Mouse (Mus musculus): Measurements from ENCODE around the gene H2-M10.6. TPM values are rescaled to one million over a fixed set of nuclear protein-coding genes. Genes with fewer than 3 reads are reported as not detected.

The H2-M10.6 gene
- polyA plus RNA-seq, 2 experiments = not detected

DNA sequence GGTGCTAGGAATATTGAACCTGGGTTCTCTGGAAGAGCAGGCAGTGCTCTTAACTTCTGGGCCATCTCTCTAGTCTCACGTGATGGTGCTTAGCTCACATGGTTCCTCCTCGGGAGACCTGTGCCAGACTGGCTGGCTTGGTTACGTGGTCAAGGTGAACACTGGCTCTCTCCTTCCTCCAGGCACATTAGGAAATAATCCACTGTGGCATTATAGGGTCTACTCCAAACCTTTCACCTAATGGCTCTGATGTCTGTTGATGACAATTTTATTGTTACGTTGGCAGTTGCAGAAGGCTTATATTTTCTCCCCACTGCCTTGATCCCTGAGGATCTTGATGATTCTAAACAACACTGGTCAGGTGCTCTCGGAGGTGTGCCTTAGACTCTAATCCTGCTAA lies 36.9 kb downstream of the H2-M10.6 start:
- no peak overlapping the region for H3K4me3 ChIP-seq (ENCODE audit: insufficient read depth in 1 of 2, low read depth in 2 of 2, low read length in 2 of 2)
- H3K9me3 ChIP-seq (ENCODE audit: control insufficient read depth, low read length) = no peaks in the 10 kb centered on the region
- H3K4me1 ChIP-seq (replicated peaks; ENCODE audit: control insufficient read depth in 2 of 2, insufficient read depth in 2 of 2, low read length in 1 of 2) = peaks cover 14 to 20% of the 10 kb centered on the region in 2 experiments
- TF ChIP-seq CTCF (IDR thresholded peaks at IDR 0.05; ENCODE audit: low read depth) (no peak), EP300 (IDR thresholded peaks at IDR 0.05; ENCODE audit: low read depth) (no peak)
- 60% methylated on average over 5 of the region's 5 CpGs for WGBS (ENCODE audit: insufficient replicate concordance)
- no peaks in the 10 kb centered on the region; the same call in 1 of the 2 replicates for H3K27me3 ChIP-seq (ENCODE audit: control insufficient read depth, insufficient read depth, low read length)
- DNase-seq (ENCODE audit: low read depth in 3 of 3, low spot score in 3 of 3) (no peak), ATAC-seq (ENCODE audit: insufficient read depth) (no peak)
- H3K36me3 ChIP-seq (replicated peaks; ENCODE audit: control insufficient read depth, insufficient read depth, low read depth) = no peaks in the 10 kb centered on the region
- no peak overlapping the region for H3K27ac ChIP-seq
- H3K4me2 ChIP-seq (ENCODE audit: low read depth) = no peak overlapping the region
- no peak overlapping the region for H3K9ac ChIP-seq (replicated peaks)

DNA sequence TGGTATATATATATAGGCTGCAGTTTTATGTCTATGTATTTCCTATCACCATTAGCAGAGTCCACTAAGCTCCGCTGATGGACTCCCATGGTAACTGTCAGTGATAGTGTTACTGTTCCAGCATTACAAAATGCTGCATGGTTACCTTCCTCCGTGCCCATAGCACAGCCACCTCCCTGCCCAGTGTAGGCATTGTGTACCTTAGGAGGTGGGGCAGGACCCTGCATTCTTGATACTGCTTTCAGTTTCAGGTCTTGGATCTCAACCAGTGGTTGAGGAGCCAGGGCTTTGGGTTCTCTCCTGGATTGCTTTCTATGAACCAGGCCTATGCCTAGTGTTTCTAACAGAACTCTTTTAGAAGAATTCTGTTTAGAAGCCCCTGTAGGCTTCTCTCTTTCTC lies 38.0 kb downstream of the H2-M10.6 start:
- H3K36me3 ChIP-seq (replicated peaks; ENCODE audit: control insufficient read depth, insufficient read depth, low read depth) = no peaks in the 10 kb centered on the region
- no peak overlapping the region for H3K4me3 ChIP-seq (ENCODE audit: insufficient read depth in 1 of 2, low read depth in 2 of 2, low read length in 2 of 2)
- no peak overlapping the region for H3K9ac ChIP-seq (replicated peaks)
- H3K4me1 ChIP-seq (replicated peaks; ENCODE audit: control insufficient read depth in 2 of 2, insufficient read depth in 2 of 2, low read length in 1 of 2) = peaks cover 3 to 9% of the 10 kb centered on the region in 2 experiments
- DNase-seq (ENCODE audit: low read depth in 3 of 3, low spot score in 3 of 3) (no peak), ATAC-seq (ENCODE audit: insufficient read depth) (no peak)
- no peaks in the 10 kb centered on the region; the same call in 1 of the 2 replicates for H3K27me3 ChIP-seq (ENCODE audit: control insufficient read depth, insufficient read depth, low read length)
- WGBS (ENCODE audit: insufficient replicate concordance) = 70% methylated on average over 2 of the region's 2 CpGs
- H3K4me2 ChIP-seq (ENCODE audit: low read depth) = no peak overlapping the region
- H3K9me3 ChIP-seq (ENCODE audit: control insufficient read depth, low read length) = no peaks in the 10 kb centered on the region
- H3K27ac ChIP-seq = no peak overlapping the region
- TF ChIP-seq CTCF (IDR thresholded peaks at IDR 0.05; ENCODE audit: low read depth) (no peak), EP300 (IDR thresholded peaks at IDR 0.05; ENCODE audit: low read depth) (no peak)

GRCm38 (mm10) chr17:36851200-36851599 lies 39.2 kb downstream of the H2-M10.6 start:
- no peak for TF ChIP-seq CTCF (IDR thresholded peaks at IDR 0.05; ENCODE audit: low read depth)
- WGBS (ENCODE audit: insufficient replicate concordance) = 75% methylated on average over 5 of the region's 5 CpGs
- no peak overlapping the region for H3K9ac ChIP-seq (replicated peaks)

DNA sequence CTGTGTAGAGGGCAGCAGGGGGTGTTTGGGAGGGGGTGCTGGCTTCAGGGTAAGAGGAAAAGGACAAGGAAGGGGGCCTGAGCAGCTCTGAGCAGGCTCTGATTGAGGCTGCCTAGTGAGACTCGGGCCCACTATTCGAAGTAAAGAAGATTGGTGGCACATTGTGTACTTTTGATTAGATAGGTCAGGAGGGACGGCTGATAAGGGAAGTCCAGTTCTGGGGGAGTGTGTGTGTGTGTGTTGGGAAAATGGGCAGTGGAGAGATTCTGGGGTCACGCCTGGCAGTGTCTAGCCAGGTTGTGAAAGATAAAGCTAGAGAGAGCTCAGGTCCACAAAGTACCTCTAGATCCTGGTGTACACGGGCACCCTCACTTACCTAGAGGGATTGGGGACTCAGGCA lies 39.7 kb downstream of the H2-M10.6 start:
- TF ChIP-seq CTCF (IDR thresholded peaks at IDR 0.05; ENCODE audit: low read depth) (no peak), EP300 (IDR thresholded peaks at IDR 0.05; ENCODE audit: low read depth) (no peak)
- 0 out of 4 replicates have a peak, but pooled peaks cover 0 to 3% of the 10 kb centered on the region in 2 experiments for H3K4me1 ChIP-seq (replicated peaks; ENCODE audit: control insufficient read depth in 2 of 2, insufficient read depth in 2 of 2, low read length in 1 of 2)
- H3K36me3 ChIP-seq (replicated peaks; ENCODE audit: control insufficient read depth, insufficient read depth, low read depth) = peaks cover 3% of the 10 kb centered on the region
- no peaks in the 10 kb centered on the region for H3K27me3 ChIP-seq (ENCODE audit: control insufficient read depth, insufficient read depth, low read length)
- no peak for DNase-seq (ENCODE audit: low read depth in 3 of 3, low spot score in 3 of 3)
- peak; percentile 37; the same call in 1 of the 2 replicates for ATAC-seq (ENCODE audit: insufficient read depth)
- no peak overlapping the region for H3K4me2 ChIP-seq (ENCODE audit: low read depth)
- H3K9ac ChIP-seq (replicated peaks) = no peak overlapping the region
- H3K4me3 ChIP-seq (ENCODE audit: insufficient read depth in 1 of 2, low read depth in 2 of 2, low read length in 2 of 2) = no peak overlapping the region
- no peak overlapping the region for H3K27ac ChIP-seq
- WGBS (ENCODE audit: insufficient replicate concordance) = 31% methylated on average over 5 of the region's 5 CpGs
- H3K9me3 ChIP-seq (ENCODE audit: control insufficient read depth, low read length) = no peaks in the 10 kb centered on the region

More at GRCm38 (mm10) chr17:36851200-36851599, 39.2 kb downstream of the H2-M10.6 start:
- Histone ChIP-seq H3K27ac (no peak overlapping the region), H3K4me2 (ENCODE audit: low read depth) (no peak overlapping the region), H3K9me3 (ENCODE audit: control insufficient read depth, low read length) (no peaks in the 10 kb centered on the region), H3K4me3 (ENCODE audit: insufficient read depth in 1 of 2, low read depth in 2 of 2, low read length in 2 of 2) (no peak overlapping the region), H3K36me3 (replicated peaks; ENCODE audit: control insufficient read depth, insufficient read depth, low read depth) (no peaks in the 10 kb centered on the region), H3K27me3 (ENCODE audit: control insufficient read depth, insufficient read depth, low read length) (no peaks in the 10 kb centered on the region; the same call in 1 of the 2 replicates), H3K4me1 (replicated peaks; ENCODE audit: control insufficient read depth in 2 of 2, insufficient read depth in 2 of 2, low read length in 1 of 2) (0 out of 4 replicates have a peak, but pooled peaks cover 0 to 4% of the 10 kb centered on the region in 2 experiments)
- DNase-seq (ENCODE audit: low read depth in 3 of 3, low spot score in 3 of 3) = no peak
- no peak for ATAC-seq (ENCODE audit: insufficient read depth)

DNA sequence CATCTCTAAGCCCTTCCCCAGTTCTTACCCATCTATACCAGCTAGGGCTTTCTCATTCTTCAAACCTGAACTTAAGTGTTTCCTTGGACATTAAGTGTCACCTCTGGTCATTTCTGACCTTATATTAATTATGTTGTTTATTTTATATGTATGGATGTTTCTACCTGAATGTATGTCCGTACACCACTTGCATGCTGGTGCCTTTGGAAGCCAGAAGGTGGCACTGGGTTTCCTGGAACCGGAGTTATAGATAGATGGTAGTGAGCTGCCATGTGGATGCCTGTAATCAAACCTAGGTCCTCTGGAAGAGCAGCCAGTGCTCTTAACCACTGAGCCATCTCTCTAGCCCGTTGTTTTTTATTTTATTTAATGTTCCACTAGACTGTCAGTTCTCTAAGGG lies 43.5 kb downstream of the H2-M10.6 start:
- H3K27ac ChIP-seq = no peak overlapping the region
- TF ChIP-seq EP300 (IDR thresholded peaks at IDR 0.05; ENCODE audit: low read depth) (no peak), CTCF (IDR thresholded peaks at IDR 0.05; ENCODE audit: low read depth) (peak; percentile 60)
- no peak overlapping the region for H3K4me2 ChIP-seq (ENCODE audit: low read depth)
- DNase-seq (ENCODE audit: low read depth in 3 of 3, low spot score in 3 of 3) (no peak), ATAC-seq (ENCODE audit: insufficient read depth) (no peak)
- no peaks in the 10 kb centered on the region for H3K9me3 ChIP-seq (ENCODE audit: control insufficient read depth, low read length)
- 78% methylated on average over 3 of the region's 3 CpGs for WGBS (ENCODE audit: insufficient replicate concordance)
- H3K27me3 ChIP-seq (ENCODE audit: control insufficient read depth, insufficient read depth, low read length) = no peaks in the 10 kb centered on the region
- H3K4me3 ChIP-seq (ENCODE audit: insufficient read depth in 1 of 2, low read depth in 2 of 2, low read length in 2 of 2) = no peak overlapping the region
- peaks cover 5% of the 10 kb centered on the region for H3K36me3 ChIP-seq (replicated peaks; ENCODE audit: control insufficient read depth, insufficient read depth, low read depth)
- H3K9ac ChIP-seq (replicated peaks) = no peak overlapping the region
- 0 out of 4 replicates have a peak, but pooled peaks cover 0 to 5% of the 10 kb centered on the region in 2 experiments for H3K4me1 ChIP-seq (replicated peaks; ENCODE audit: control insufficient read depth in 2 of 2, insufficient read depth in 2 of 2, low read length in 1 of 2)

Data from liver, embryonic 14.5 days (tissue).